Mouse (Mus musculus): Measurements from ENCODE around the gene Gm42674. TPM values are rescaled to one million over a fixed set of nuclear protein-coding genes. Genes with fewer than 3 reads are reported as not detected.

The Gm42674 gene
- polyA plus RNA-seq, 1 experiment from 2014 or later: not detected

DNA sequence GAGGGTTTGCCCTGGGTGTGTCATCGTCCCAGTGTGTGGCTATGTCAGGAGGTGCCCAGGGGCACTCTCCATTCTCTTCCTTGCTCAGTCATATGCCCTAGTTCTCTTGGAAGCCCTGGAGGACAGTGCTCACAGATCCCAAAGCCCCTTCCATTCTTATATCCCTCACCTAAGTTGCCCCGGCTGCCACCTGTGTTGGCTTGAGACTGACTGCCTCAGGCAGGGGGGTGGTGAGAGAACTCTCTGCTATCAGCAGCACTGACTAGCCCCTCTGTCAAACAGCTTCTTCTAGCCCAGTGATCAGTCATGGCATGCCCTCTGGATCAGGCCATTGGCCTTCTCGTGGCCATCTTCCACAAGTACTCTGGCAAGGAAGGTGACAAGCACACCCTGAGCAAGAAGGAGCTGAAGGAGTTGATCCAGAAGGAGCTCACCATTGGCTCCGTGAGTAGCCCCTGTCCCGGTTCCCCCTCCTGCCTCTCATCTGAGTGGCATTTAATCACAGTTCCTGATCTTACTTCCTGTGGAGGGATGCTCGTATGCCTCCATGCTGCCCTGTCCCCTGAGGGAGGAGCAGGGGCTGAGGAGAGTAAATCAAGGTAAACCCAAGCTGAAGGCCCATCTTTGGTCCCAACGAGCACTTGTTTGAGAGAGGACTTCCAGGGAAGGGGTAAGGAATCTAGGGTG, 11.9 kb downstream of the Gm42674 start:
- no peaks in the 10 kb centered on the region for H3K9me3 ChIP-seq (ENCODE audit: control insufficient read depth, low read length)
- peak overlapping the region; percentile 56; the same call in 1 of the 2 replicates for H3K4me2 ChIP-seq (ENCODE audit: low read length)
- H3K36me3 ChIP-seq (ENCODE audit: control insufficient read depth, insufficient read depth): no peaks in the 10 kb centered on the region
- H3K27ac ChIP-seq (ENCODE audit: low read length): no peak overlapping the region
- H3K4me1 ChIP-seq (replicated peaks; ENCODE audit: control insufficient read depth, insufficient read depth, low read length): peaks cover 6% of the 10 kb centered on the region
- WGBS: 71% methylated on average over 7 of the region's 7 CpGs
- no peak overlapping the region for H3K9ac ChIP-seq (replicated peaks; ENCODE audit: low read depth, low read length)
- no peaks in the 10 kb centered on the region for H3K27me3 ChIP-seq (replicated peaks; ENCODE audit: control insufficient read depth, insufficient read depth, low read length)
- ATAC-seq: no peak
- no peak overlapping the region for H3K4me3 ChIP-seq (replicated peaks; ENCODE audit: low read length)

DNA sequence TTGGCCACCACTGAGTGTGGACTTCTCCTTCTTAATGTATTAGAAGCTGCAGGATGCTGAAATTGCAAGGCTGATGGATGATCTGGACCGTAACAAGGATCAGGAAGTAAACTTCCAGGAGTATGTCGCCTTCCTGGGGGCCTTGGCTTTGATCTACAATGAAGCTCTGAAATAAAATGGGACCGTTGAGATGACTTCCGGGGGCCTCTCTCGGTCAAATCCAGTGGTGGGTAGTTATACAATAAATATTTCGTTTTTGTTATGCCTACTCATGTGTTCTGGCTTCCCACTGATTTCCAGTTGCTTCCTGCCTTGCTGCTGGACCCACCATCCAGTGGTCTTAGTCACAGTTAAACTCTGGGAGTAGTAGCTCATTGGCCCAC, 12.4 kb downstream of the Gm42674 start:
- H3K4me3 ChIP-seq (replicated peaks; ENCODE audit: low read length): no peak overlapping the region
- no peaks in the 10 kb centered on the region for H3K27me3 ChIP-seq (replicated peaks; ENCODE audit: control insufficient read depth, insufficient read depth, low read length)
- no peaks in the 10 kb centered on the region for H3K36me3 ChIP-seq (ENCODE audit: control insufficient read depth, insufficient read depth)
- 86% methylated on average over 6 of the region's 6 CpGs for WGBS
- no peak overlapping the region for H3K27ac ChIP-seq (ENCODE audit: low read length)
- H3K9me3 ChIP-seq (ENCODE audit: control insufficient read depth, low read length): no peaks in the 10 kb centered on the region
- H3K4me2 ChIP-seq (ENCODE audit: low read length): no peak overlapping the region
- peaks cover 6% of the 10 kb centered on the region for H3K4me1 ChIP-seq (replicated peaks; ENCODE audit: control insufficient read depth, insufficient read depth, low read length)
- ATAC-seq: no peak
- H3K9ac ChIP-seq (replicated peaks; ENCODE audit: low read depth, low read length): no peak overlapping the region

DNA sequence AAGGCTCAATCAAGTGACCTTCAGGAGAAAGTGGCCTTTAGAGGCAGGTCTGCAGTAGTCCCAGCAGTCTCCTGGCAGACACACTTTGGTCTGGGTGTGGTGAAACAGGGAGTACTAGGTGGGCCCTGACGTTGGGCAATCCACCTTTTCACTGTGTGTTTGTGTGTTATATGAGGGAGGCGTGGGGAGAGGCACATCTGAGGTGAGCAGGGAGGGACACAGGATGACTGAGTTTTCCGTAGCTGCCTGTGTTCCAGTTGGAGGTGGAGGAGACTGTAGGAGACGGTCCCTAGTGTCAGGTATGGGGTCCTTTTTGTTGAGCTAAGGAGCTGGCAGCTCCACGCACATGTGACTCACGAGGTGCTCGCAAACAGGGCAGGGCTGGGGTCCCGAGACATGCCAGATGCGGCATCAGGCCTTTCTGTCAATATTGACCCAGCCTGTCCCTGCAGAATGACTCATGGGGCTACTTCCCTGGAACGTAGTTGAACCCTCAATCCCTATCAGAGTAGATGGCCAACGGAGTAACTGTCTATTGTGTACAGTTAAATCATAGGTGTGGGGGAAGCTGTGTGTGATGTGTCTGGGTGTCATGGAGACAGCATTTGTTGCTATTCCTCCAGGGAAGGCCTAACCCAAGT, 13.0 kb downstream of the Gm42674 start:
- Histone ChIP-seq H3K27ac (ENCODE audit: low read length) (no peak overlapping the region), H3K36me3 (ENCODE audit: control insufficient read depth, insufficient read depth) (no peaks in the 10 kb centered on the region), H3K4me3 (replicated peaks; ENCODE audit: low read length) (no peak overlapping the region), H3K27me3 (replicated peaks; ENCODE audit: control insufficient read depth, insufficient read depth, low read length) (no peaks in the 10 kb centered on the region), H3K9me3 (ENCODE audit: control insufficient read depth, low read length) (no peaks in the 10 kb centered on the region), H3K9ac (replicated peaks; ENCODE audit: low read depth, low read length) (no peak overlapping the region), H3K4me1 (replicated peaks; ENCODE audit: control insufficient read depth, insufficient read depth, low read length) (peaks cover 6% of the 10 kb centered on the region), H3K4me2 (ENCODE audit: low read length) (no peak overlapping the region)
- WGBS: 85% methylated on average over 11 of the region's 11 CpGs
- ATAC-seq: no peak

DNA sequence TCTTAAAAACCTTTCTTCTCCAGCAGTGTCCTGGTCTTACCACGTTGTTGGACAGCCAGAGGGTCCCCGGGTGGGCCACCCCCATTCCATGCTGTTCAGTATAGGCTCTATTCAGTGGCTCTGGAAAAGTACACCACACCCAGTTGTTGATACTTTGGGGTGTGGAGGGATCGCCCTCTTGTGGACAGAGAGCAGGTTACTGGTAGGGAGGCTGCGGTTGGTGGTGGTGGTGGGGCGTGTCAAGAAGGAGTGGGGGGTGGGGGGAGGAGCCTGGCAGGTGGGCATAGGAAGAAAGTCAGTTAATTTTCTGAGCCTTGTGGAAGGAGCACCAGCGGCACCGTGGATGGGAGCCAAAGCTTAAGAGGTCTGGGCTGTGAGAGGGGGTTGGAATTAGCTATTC, 13.7 kb downstream of the Gm42674 start:
- Histone ChIP-seq H3K27me3 (replicated peaks; ENCODE audit: control insufficient read depth, insufficient read depth, low read length) (no peaks in the 10 kb centered on the region), H3K27ac (ENCODE audit: low read length) (no peak overlapping the region), H3K4me3 (replicated peaks; ENCODE audit: low read length) (no peak overlapping the region), H3K4me2 (ENCODE audit: low read length) (no peak overlapping the region), H3K4me1 (replicated peaks; ENCODE audit: control insufficient read depth, insufficient read depth, low read length) (peaks cover 6% of the 10 kb centered on the region), H3K9ac (replicated peaks; ENCODE audit: low read depth, low read length) (no peak overlapping the region), H3K9me3 (ENCODE audit: control insufficient read depth, low read length) (no peaks in the 10 kb centered on the region), H3K36me3 (ENCODE audit: control insufficient read depth, insufficient read depth) (no peaks in the 10 kb centered on the region)
- WGBS: 13% methylated on average over 7 of the region's 7 CpGs
- ATAC-seq: peak; percentile 63

DNA sequence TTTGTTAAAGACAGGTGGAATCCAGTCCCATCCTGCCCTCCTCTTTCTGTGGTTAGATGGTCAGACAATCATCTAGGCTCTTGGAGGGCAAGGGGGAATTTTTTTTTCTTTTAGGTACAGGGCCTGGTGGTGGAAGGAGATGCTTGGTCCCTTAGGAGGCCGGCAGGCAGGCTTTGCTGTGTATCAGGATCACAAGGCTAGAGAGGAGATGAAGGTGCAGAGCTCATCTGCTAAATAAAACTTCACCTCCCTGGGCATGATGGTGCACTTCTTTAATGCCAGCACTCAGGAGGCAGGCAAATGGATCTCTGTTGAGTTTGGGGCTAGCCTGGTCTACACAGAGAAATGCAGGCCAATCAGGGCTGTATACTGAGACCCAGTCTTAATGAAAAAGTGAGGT, 14.2 kb downstream of the Gm42674 start:
- H3K9me3 ChIP-seq (ENCODE audit: control insufficient read depth, low read length): no peaks in the 10 kb centered on the region
- WGBS: 65% methylated on average over 1 of the region's 1 CpGs
- ATAC-seq: no peak
- H3K27me3 ChIP-seq (replicated peaks; ENCODE audit: control insufficient read depth, insufficient read depth, low read length): no peaks in the 10 kb centered on the region
- no peak overlapping the region for H3K4me3 ChIP-seq (replicated peaks; ENCODE audit: low read length)
- no peak overlapping the region for H3K9ac ChIP-seq (replicated peaks; ENCODE audit: low read depth, low read length)
- peaks cover 6% of the 10 kb centered on the region for H3K4me1 ChIP-seq (replicated peaks; ENCODE audit: control insufficient read depth, insufficient read depth, low read length)
- H3K4me2 ChIP-seq (ENCODE audit: low read length): no peak overlapping the region
- H3K36me3 ChIP-seq (ENCODE audit: control insufficient read depth, insufficient read depth): no peaks in the 10 kb centered on the region
- no peak overlapping the region for H3K27ac ChIP-seq (ENCODE audit: low read length)

DNA sequence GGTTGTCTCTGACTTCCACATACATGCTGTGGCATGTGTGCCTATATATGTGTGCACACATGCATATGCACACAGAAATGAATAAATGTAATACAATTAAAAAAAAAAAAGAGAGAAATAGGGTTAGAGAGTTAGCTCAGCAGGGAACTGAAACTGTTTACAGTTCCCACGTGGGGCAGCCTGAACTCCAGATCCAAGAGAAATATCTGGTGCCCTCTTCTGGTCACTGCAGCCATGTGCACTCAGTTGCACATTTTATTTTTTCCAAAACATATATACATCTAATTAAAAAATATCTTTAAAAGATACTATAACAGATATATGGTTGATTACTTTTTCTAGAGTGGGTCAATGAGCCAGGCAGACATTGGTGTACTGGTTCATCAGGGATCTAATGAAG, 15.9 kb downstream of the Gm42674 start:
- H3K9me3 ChIP-seq (ENCODE audit: control insufficient read depth, low read length): no peaks in the 10 kb centered on the region
- H3K4me1 ChIP-seq (replicated peaks; ENCODE audit: control insufficient read depth, insufficient read depth, low read length): peaks cover 6% of the 10 kb centered on the region
- no peak overlapping the region for H3K9ac ChIP-seq (replicated peaks; ENCODE audit: low read depth, low read length)
- H3K4me3 ChIP-seq (replicated peaks; ENCODE audit: low read length): no peak overlapping the region
- no peaks in the 10 kb centered on the region for H3K36me3 ChIP-seq (ENCODE audit: control insufficient read depth, insufficient read depth)
- no peak for ATAC-seq
- H3K27ac ChIP-seq (ENCODE audit: low read length): no peak overlapping the region
- no peak overlapping the region for H3K4me2 ChIP-seq (ENCODE audit: low read length)
- no peaks in the 10 kb centered on the region for H3K27me3 ChIP-seq (replicated peaks; ENCODE audit: control insufficient read depth, insufficient read depth, low read length)
- WGBS: 15% methylated on average over 1 of the region's 1 CpGs

DNA sequence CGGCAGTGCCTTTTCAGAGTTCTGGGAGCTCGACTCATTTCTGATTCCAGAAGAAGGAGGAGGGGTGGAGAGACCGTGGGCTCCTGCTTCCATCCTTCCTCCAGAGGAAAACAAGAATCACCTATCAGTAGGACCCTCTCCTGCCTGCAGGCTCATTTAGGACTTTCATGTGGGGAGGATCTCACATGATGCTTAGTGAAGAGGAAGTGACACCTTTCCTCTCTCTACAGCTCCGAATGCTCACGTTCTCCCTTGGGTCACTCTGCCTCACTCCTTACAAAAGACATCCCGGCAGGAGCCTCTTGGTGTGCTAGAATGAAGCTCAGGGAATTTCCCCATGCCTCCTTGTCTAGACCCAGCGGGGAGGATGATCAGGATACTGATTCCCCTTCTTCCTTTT, 19.8 kb downstream of the Gm42674 start:
- H3K4me2 ChIP-seq (ENCODE audit: low read length): no peak overlapping the region
- no peaks in the 10 kb centered on the region for H3K36me3 ChIP-seq (ENCODE audit: control insufficient read depth, insufficient read depth)
- no peak overlapping the region for H3K9ac ChIP-seq (replicated peaks; ENCODE audit: low read depth, low read length)
- no peak overlapping the region for H3K4me3 ChIP-seq (replicated peaks; ENCODE audit: low read length)
- peaks cover 13% of the 10 kb centered on the region for H3K4me1 ChIP-seq (replicated peaks; ENCODE audit: control insufficient read depth, insufficient read depth, low read length)
- H3K9me3 ChIP-seq (ENCODE audit: control insufficient read depth, low read length): no peaks in the 10 kb centered on the region
- no peak overlapping the region for H3K27ac ChIP-seq (ENCODE audit: low read length)
- 60% methylated on average over 7 of the region's 7 CpGs for WGBS
- no peak for ATAC-seq
- no peaks in the 10 kb centered on the region for H3K27me3 ChIP-seq (replicated peaks; ENCODE audit: control insufficient read depth, insufficient read depth, low read length)

DNA sequence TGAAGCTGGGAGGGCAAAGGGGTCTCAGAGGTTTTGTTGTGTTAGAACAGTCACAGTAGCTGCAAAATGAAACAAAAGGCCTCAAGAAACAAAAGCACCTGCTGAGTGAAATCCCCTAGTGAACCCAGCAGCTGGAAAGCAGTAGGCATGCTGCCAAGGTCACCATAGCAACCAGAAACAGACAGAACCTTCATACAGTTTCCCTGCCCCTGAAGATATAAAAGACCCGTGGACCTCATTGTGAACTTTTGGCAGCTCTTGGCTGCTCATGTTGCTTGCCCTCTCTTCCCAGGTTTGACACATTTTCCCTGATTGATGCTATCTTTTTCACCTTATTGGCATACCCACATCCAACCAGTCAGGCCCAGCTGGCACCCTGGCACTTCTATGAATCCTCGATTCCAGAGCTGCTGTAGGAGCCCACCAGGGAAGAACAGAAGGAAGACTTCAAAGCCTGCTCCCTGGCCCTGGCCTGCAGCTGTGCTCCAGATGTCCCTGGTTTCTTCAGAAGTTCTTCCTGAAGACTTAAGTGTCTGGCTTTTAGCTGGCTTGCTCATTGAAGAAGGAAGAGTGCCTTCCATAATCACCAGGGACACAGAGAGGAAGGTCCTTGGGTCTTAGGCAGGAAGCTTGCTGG, 21.8 kb downstream of the Gm42674 start:
- Histone ChIP-seq H3K9ac (replicated peaks; ENCODE audit: low read depth, low read length) (no peak overlapping the region), H3K4me3 (replicated peaks; ENCODE audit: low read length) (no peak overlapping the region), H3K27me3 (replicated peaks; ENCODE audit: control insufficient read depth, insufficient read depth, low read length) (no peaks in the 10 kb centered on the region), H3K4me2 (ENCODE audit: low read length) (no peak overlapping the region), H3K4me1 (replicated peaks; ENCODE audit: control insufficient read depth, insufficient read depth, low read length) (peaks cover 13% of the 10 kb centered on the region), H3K36me3 (ENCODE audit: control insufficient read depth, insufficient read depth) (no peaks in the 10 kb centered on the region), H3K9me3 (ENCODE audit: control insufficient read depth, low read length) (no peaks in the 10 kb centered on the region), H3K27ac (ENCODE audit: low read length) (no peak overlapping the region)
- WGBS: 2% methylated on average over 2 of the region's 2 CpGs
- ATAC-seq: peak; percentile 66; the same call in 1 of the 2 replicates

DNA sequence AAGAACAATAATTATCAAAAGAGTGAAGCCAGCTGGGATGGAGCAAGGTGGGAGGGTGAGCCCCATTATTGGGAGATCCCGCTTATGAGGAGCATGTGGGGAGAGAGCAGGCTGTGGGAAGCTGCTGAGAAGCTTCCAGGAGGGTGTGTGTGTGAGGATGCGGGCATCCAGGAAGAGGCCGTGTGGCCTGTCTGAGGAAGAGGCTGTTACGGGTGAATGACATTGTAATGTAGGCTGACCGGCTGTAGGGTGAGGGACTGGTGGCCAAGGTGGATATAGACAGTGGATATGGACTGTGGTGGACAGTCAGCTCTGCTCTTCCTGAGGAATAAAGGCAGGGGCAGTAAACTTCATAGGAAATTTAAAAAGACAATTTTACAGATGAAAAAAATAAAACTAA, 23.8 kb downstream of the Gm42674 start:
- no peak for ATAC-seq
- Histone ChIP-seq H3K27me3 (replicated peaks; ENCODE audit: control insufficient read depth, insufficient read depth, low read length) (no peaks in the 10 kb centered on the region), H3K36me3 (ENCODE audit: control insufficient read depth, insufficient read depth) (no peaks in the 10 kb centered on the region), H3K4me2 (ENCODE audit: low read length) (no peak overlapping the region), H3K4me3 (replicated peaks; ENCODE audit: low read length) (no peak overlapping the region), H3K9ac (replicated peaks; ENCODE audit: low read depth, low read length) (no peak overlapping the region), H3K27ac (ENCODE audit: low read length) (no peak overlapping the region), H3K9me3 (ENCODE audit: control insufficient read depth, low read length) (no peaks in the 10 kb centered on the region), H3K4me1 (replicated peaks; ENCODE audit: control insufficient read depth, insufficient read depth, low read length) (peaks cover 13% of the 10 kb centered on the region)
- WGBS: 78% methylated on average over 5 of the region's 5 CpGs
